Mouse (Mus musculus): ENCODE measurements around the gene Etv6. TPM values are rescaled to one million over a fixed set of nuclear protein-coding genes. Genes with fewer than 3 reads are reported as not detected.
A peak's percentile ranks its signal among the peaks of the same experiment; 100 is the strongest.

The Etv6 gene
- polyA plus RNA-seq, 1 experiment from 2014 or later = 6.8 TPM

GRCm38 (mm10) chr6:134151022-134151680 lies 115.7 kb downstream of the Etv6 start:
- no peaks in the 10 kb centered on the region for H3K36me3 ChIP-seq
- H3K4me3 ChIP-seq = no peak overlapping the region
- no peaks in the 10 kb centered on the region for H3K27me3 ChIP-seq
- H3K9ac ChIP-seq (replicated peaks) = no peak overlapping the region
- 72% methylated on average over 15 of the region's 15 CpGs for WGBS
- H3K4me1 ChIP-seq = peaks cover 35% of the 10 kb centered on the region
- H3K27ac ChIP-seq (replicated peaks) = no peak overlapping the region
- no peak for ATAC-seq (replicated peaks)
- no peak overlapping the region for H3K4me2 ChIP-seq (replicated peaks)
- no peaks in the 10 kb centered on the region for H3K9me3 ChIP-seq

GRCm38 (mm10) chr6:134151853-134152505 lies 116.5 kb downstream of the Etv6 start:
- H3K36me3 ChIP-seq = no peaks in the 10 kb centered on the region
- no peak for ATAC-seq (replicated peaks)
- H3K4me3 ChIP-seq = no peak overlapping the region
- 60% methylated on average over 9 of the region's 9 CpGs for WGBS
- H3K4me1 ChIP-seq = peaks cover 36% of the 10 kb centered on the region
- H3K9ac ChIP-seq (replicated peaks) = no peak overlapping the region
- H3K4me2 ChIP-seq (replicated peaks) = no peak overlapping the region
- H3K27me3 ChIP-seq = no peaks in the 10 kb centered on the region
- H3K9me3 ChIP-seq = no peaks in the 10 kb centered on the region
- no peak overlapping the region for H3K27ac ChIP-seq (replicated peaks)

- Histone ChIP-seq H3K9me3 (no peaks in the 10 kb centered on the region), H3K27ac (replicated peaks) (no peak overlapping the region), H3K27me3 (no peaks in the 10 kb centered on the region), H3K4me3 (no peak overlapping the region), H3K4me1 (peaks cover 36% of the 10 kb centered on the region), H3K4me2 (replicated peaks) (no peak overlapping the region), H3K9ac (replicated peaks) (no peak overlapping the region), H3K36me3 (no peaks in the 10 kb centered on the region)
- no peak for ATAC-seq (replicated peaks)
- WGBS = 84% methylated on average over 6 of the region's 6 CpGs
Observed at GRCm38 (mm10) chr6:134152539-134152938, 117.0 kb downstream of the Etv6 start.

GRCm38 (mm10) chr6:134154746-134155145 lies 119.2 kb downstream of the Etv6 start:
- peaks cover 24% of the 10 kb centered on the region for H3K4me1 ChIP-seq
- no peaks in the 10 kb centered on the region for H3K27me3 ChIP-seq
- H3K27ac ChIP-seq (replicated peaks) = no peak overlapping the region
- H3K9ac ChIP-seq (replicated peaks) = no peak overlapping the region
- WGBS = 92% methylated on average over 8 of the region's 8 CpGs
- no peak overlapping the region for H3K4me2 ChIP-seq (replicated peaks)
- no peak overlapping the region for H3K4me3 ChIP-seq
- no peak for ATAC-seq (replicated peaks)
- H3K36me3 ChIP-seq = no peaks in the 10 kb centered on the region
- no peaks in the 10 kb centered on the region for H3K9me3 ChIP-seq

GRCm38 (mm10) chr6:134155900-134156623 lies 120.6 kb downstream of the Etv6 start:
- no peak for ATAC-seq (replicated peaks)
- H3K4me2 ChIP-seq (replicated peaks) = no peak overlapping the region
- no peaks in the 10 kb centered on the region for H3K36me3 ChIP-seq
- H3K27me3 ChIP-seq = no peaks in the 10 kb centered on the region
- H3K9me3 ChIP-seq = no peaks in the 10 kb centered on the region
- WGBS = 43% methylated on average over 8 of the region's 8 CpGs
- H3K27ac ChIP-seq (replicated peaks) = no peak overlapping the region
- H3K9ac ChIP-seq (replicated peaks) = no peak overlapping the region
- peaks cover 24% of the 10 kb centered on the region for H3K4me1 ChIP-seq
- no peak overlapping the region for H3K4me3 ChIP-seq

- no peaks in the 10 kb centered on the region for H3K9me3 ChIP-seq
- ATAC-seq (replicated peaks) = peak; percentile 82
- WGBS = 56% methylated on average over 6 of the region's 6 CpGs
- H3K36me3 ChIP-seq = no peaks in the 10 kb centered on the region
- H3K4me2 ChIP-seq (replicated peaks) = no peak overlapping the region
- H3K27me3 ChIP-seq = no peaks in the 10 kb centered on the region
- H3K4me3 ChIP-seq = no peak overlapping the region
- H3K4me1 ChIP-seq = peaks cover 17% of the 10 kb centered on the region
- H3K9ac ChIP-seq (replicated peaks) = no peak overlapping the region
- H3K27ac ChIP-seq (replicated peaks) = no peak overlapping the region
Observed at GRCm38 (mm10) chr6:134157533-134158115, 122.1 kb downstream of the Etv6 start.

GRCm38 (mm10) chr6:134158201-134158600 lies 122.7 kb downstream of the Etv6 start:
- no peak for ATAC-seq (replicated peaks)
- H3K4me3 ChIP-seq = no peak overlapping the region
- H3K27me3 ChIP-seq = no peaks in the 10 kb centered on the region
- peaks cover 17% of the 10 kb centered on the region for H3K4me1 ChIP-seq
- 83% methylated on average over 2 of the region's 2 CpGs for WGBS
- H3K9ac ChIP-seq (replicated peaks) = no peak overlapping the region
- H3K9me3 ChIP-seq = no peaks in the 10 kb centered on the region
- H3K4me2 ChIP-seq (replicated peaks) = no peak overlapping the region
- H3K36me3 ChIP-seq = no peaks in the 10 kb centered on the region
- no peak overlapping the region for H3K27ac ChIP-seq (replicated peaks)

- Histone ChIP-seq H3K4me3 (no peak overlapping the region), H3K9ac (replicated peaks) (no peak overlapping the region), H3K27me3 (no peaks in the 10 kb centered on the region), H3K27ac (replicated peaks) (no peak overlapping the region), H3K36me3 (no peaks in the 10 kb centered on the region), H3K4me1 (peaks cover 17% of the 10 kb centered on the region), H3K4me2 (replicated peaks) (no peak overlapping the region), H3K9me3 (no peaks in the 10 kb centered on the region)
- ATAC-seq (replicated peaks) = no peak
- 90% methylated on average over 4 of the region's 4 CpGs for WGBS
Observed at GRCm38 (mm10) chr6:134159672-134160071, 124.2 kb downstream of the Etv6 start.

GRCm38 (mm10) chr6:134161040-134161439 lies 125.5 kb downstream of the Etv6 start:
- Histone ChIP-seq H3K36me3 (no peaks in the 10 kb centered on the region), H3K27ac (replicated peaks) (no peak overlapping the region), H3K9me3 (no peaks in the 10 kb centered on the region), H3K4me1 (peaks cover 12% of the 10 kb centered on the region), H3K4me3 (no peak overlapping the region), H3K4me2 (replicated peaks) (no peak overlapping the region), H3K27me3 (no peaks in the 10 kb centered on the region), H3K9ac (replicated peaks) (no peak overlapping the region)
- WGBS = 85% methylated on average over 13 of the region's 13 CpGs
- no peak for ATAC-seq (replicated peaks)

GRCm38 (mm10) chr6:134163346-134163745 lies 127.8 kb downstream of the Etv6 start:
- Histone ChIP-seq H3K4me2 (replicated peaks) (no peak overlapping the region), H3K36me3 (no peaks in the 10 kb centered on the region), H3K27me3 (no peaks in the 10 kb centered on the region), H3K4me1 (no peaks in the 10 kb centered on the region), H3K9me3 (no peaks in the 10 kb centered on the region), H3K4me3 (no peak overlapping the region), H3K27ac (replicated peaks) (no peak overlapping the region), H3K9ac (replicated peaks) (no peak overlapping the region)
- no peak for ATAC-seq (replicated peaks)
- WGBS = 100% methylated on average over 1 of the region's 1 CpGs

- no peaks in the 10 kb centered on the region for H3K36me3 ChIP-seq
- no peaks in the 10 kb centered on the region for H3K9me3 ChIP-seq
- no peak overlapping the region for H3K27ac ChIP-seq (replicated peaks)
- no peak overlapping the region for H3K4me2 ChIP-seq (replicated peaks)
- no peaks in the 10 kb centered on the region for H3K4me1 ChIP-seq
- no peak for ATAC-seq (replicated peaks)
- H3K9ac ChIP-seq (replicated peaks) = no peak overlapping the region
- H3K27me3 ChIP-seq = no peaks in the 10 kb centered on the region
- H3K4me3 ChIP-seq = no peak overlapping the region
- WGBS = 84% methylated on average over 8 of the region's 8 CpGs
Observed at GRCm38 (mm10) chr6:134164356-134164755, 128.9 kb downstream of the Etv6 start.

- no peak overlapping the region for H3K4me3 ChIP-seq
- no peak overlapping the region for H3K9ac ChIP-seq (replicated peaks)
Observed at GRCm38 (mm10) chr6:134165012-134165411, 129.5 kb downstream of the Etv6 start.

More at GRCm38 (mm10) chr6:134165012-134165411, 129.5 kb downstream of the Etv6 start:
- peaks cover 1% of the 10 kb centered on the region; the same call in 1 of the 2 replicates for H3K4me1 ChIP-seq
- no peaks in the 10 kb centered on the region for H3K36me3 ChIP-seq
- H3K27me3 ChIP-seq = no peaks in the 10 kb centered on the region
- ATAC-seq (replicated peaks) = no peak
- no peak overlapping the region for H3K27ac ChIP-seq (replicated peaks)
- WGBS = 72% methylated on average over 8 of the region's 8 CpGs
- H3K9me3 ChIP-seq = no peaks in the 10 kb centered on the region
- no peak overlapping the region for H3K4me2 ChIP-seq (replicated peaks)

All from forebrain, embryonic 15.5 days (tissue).